Mouse (Mus musculus) macrophage (primary cell): ENCODE results near the gene Wdr95. TPM values are rescaled to one million over a fixed set of nuclear protein-coding genes. Genes with fewer than 3 reads are reported as not detected.
A peak's percentile ranks its signal among the peaks of the same experiment; 100 is the strongest.

Experiments used
- H3K27ac ChIP-seq: fragments of 350-480 bp; formaldehyde crosslinking; 2 replicates; pipeline ENCODE4 v1.9.0; 2021
- H3K36me3 ChIP-seq: fragments of 350-480 bp; formaldehyde crosslinking; 2 replicates; pipeline ENCODE4 v1.9.0; 2021; ENCODE audit errors: inconsistent target
- H3K4me3 ChIP-seq: fragments of 350-480 bp; formaldehyde crosslinking; 2 replicates; pipeline ENCODE4 v1.9.0; 2021; ENCODE audit errors: inconsistent target
- H3K79me2 ChIP-seq: fragments of 350-480 bp; formaldehyde crosslinking; 2 replicates; pipeline ENCODE4 v1.9.0; 2021; ENCODE audit errors: inconsistent target
- WGBS: methylation state at CpG from one replicate; pipeline ENCODE4 v1.1.7; 2026; ENCODE audit warnings: inconsistent platforms; ENCODE audit not compliant: missing documents; 5-methylcytosine and 5-hydroxymethylcytosine counted together
- polyA plus RNA-seq: library from polyadenylated mRNA; stranded (reverse); fragments of 250-400 nt; gene quantifications from 3 replicates; pipeline ENCODE4 v1.2.4, GENCODE M21; 2018; ENCODE audit warnings: inconsistent platforms

Wdr95 gene
- polyA plus RNA-seq, 1 experiment from 2014 or later = not detected

DNA sequence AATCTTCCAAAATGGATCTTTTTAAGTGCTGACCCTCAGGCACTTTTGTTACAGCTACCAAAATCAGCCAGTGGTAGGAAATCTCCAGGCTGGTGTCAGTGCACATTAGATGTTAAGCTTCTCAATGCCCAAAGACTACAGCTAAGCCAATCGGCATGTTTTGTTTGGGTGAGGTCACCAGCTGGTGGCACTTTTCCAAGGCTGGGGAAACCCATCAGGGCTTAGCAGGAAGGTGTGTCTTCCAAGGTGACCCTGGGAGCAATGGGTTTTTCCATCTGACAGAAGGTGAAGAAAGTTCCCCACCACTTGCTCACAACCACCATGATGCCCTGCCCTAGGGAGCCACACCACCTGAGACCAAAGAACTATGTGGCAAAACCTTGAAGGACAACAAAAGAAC lies 87.7 kb downstream of the Wdr95 start:
- Histone ChIP-seq H3K36me3 (peaks cover 38% of the 10 kb centered on the region; the same call in 1 of the 2 replicates), H3K79me2 (no peaks in the 10 kb centered on the region), H3K4me3 (no peak overlapping the region), H3K27ac (no peak overlapping the region)
- WGBS = 89% methylated on average over 1 of the region's 1 CpGs

GRCm38 (mm10) chr5:149616817-149617216 lies 88.3 kb downstream of the Wdr95 start:
- Histone ChIP-seq H3K27ac (no peak overlapping the region), H3K36me3 (peaks cover 44% of the 10 kb centered on the region; the same call in 1 of the 2 replicates), H3K4me3 (no peak overlapping the region), H3K79me2 (no peaks in the 10 kb centered on the region)
- 96% methylated on average over 10 of the region's 10 CpGs for WGBS

DNA sequence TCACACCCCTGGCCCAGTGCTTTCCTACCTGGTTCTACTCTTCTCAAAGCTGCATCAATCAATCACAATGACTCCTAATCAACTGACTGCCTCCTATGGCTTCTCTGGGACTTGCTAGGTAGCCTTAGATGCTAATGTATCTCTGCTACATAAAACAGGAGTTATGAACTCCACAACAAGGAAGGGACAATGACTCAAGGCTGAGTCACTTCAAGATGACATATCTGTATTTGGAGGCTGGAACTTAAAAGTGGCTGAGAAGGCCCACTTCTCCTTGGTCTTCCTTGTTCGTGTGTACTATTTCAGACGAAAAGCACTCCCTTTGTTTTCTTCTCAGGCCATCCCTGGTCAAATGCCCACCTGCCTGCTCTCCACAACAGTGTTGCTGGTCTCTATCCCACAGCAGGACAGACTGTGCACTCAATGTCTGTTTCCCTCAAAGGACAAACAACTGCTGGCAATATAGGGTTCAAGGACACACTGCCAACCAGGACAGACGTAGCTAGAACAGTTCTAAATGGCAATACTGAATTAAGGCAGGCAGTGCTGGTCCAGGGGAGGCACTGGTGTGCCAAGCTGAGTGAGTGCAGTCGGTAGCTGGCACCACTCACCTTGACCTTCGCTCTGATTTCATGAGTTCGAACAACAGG lies 89.4 kb downstream of the Wdr95 start:
- Histone ChIP-seq H3K79me2 (no peaks in the 10 kb centered on the region), H3K4me3 (no peak overlapping the region), H3K27ac (0 out of 2 replicates have a peak overlapping the region, but pooled peaks have one; percentile 12), H3K36me3 (peaks cover 55% of the 10 kb centered on the region; the same call in 1 of the 2 replicates)
- 88% methylated on average over 6 of the region's 6 CpGs for WGBS

DNA sequence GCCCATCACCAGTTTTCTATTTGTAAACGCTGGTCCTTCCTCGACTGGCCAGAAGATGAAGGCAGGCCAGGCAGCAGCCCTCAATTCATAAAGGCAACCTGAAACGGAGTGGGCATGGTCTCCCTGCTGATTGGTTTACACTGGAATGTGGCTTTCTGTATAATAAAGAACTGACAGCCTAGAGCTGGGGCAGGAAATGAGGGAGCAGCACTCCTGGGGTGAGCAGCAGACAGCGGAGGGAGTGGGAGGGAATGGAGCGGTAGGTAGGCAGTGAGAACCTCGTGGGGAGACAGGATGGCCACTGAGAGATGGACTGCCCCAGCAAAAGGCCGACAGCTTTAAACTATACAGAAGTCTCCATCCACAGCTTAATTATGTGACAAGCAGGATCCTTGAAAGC lies 93.7 kb downstream of the Wdr95 start:
- H3K36me3 ChIP-seq = peaks cover 63% of the 10 kb centered on the region
- no peak overlapping the region for H3K27ac ChIP-seq
- H3K79me2 ChIP-seq = no peaks in the 10 kb centered on the region
- WGBS = 73% methylated on average over 6 of the region's 7 CpGs
- no peak overlapping the region for H3K4me3 ChIP-seq

DNA sequence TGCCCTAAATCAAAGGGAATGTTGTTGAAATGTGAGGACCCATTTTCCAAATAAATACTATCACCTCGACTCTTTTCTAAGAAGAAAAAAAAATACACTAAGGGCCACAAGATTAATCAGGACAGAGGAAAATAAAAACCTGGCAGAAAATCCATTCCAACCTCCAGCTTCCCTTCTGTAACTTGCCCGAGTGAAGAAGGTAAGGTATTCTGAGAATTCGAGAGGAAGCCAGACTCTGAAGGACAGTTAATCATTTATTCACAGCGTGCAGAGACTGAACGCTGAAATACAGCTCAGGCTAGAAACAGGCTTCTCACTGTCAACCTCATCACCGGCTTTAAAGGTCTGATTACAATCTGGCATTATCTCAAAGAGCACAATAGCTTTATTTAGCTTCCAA lies 94.2 kb downstream of the Wdr95 start:
- no peaks in the 10 kb centered on the region for H3K79me2 ChIP-seq
- peaks cover 62% of the 10 kb centered on the region for H3K36me3 ChIP-seq
- 72% methylated on average over 6 of the region's 6 CpGs for WGBS
- no peak overlapping the region for H3K27ac ChIP-seq
- H3K4me3 ChIP-seq = no peak overlapping the region

DNA sequence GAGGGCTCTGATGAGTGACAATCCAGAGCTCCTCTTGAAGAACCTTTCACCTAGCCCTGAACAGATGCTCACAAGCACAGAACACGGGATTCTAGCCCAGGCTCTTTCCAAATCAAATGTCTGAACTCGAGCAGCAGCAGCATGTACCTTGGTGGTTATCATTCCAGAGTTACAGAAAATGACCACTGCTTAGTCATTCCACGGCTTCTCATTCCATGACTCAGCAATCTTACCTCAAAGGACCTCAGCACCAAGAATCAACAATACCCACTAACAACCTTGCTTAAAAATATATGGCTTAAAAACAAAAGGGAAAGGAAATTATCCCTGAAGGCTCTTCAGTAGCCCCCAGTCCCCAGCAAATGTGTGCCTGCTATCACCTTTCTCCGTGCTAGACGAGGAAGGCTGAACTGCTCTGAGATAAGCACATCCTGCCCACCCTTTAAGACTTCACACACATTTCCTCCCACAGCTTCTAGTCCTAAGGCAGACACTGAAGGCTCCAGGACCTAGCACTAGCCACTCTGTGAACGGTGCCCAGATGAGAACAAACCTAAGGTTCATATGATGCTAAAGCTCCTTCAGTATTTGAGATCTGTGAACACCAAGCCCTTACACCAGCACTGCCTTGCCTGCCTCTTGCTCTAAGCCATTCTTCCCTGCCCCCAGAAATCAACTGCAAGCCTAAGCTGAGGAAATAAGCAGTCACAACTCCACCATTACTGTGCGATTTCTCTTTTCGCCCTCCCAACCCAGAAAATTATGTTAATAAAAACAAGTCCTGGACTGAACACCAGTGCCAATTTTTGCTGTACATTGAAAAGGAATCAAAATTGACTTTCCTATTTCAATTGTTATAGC lies 95.6 kb downstream of the Wdr95 start:
- Histone ChIP-seq H3K4me3 (no peak overlapping the region), H3K79me2 (no peaks in the 10 kb centered on the region), H3K36me3 (peaks cover 61% of the 10 kb centered on the region), H3K27ac (no peak overlapping the region)
- 55% methylated on average over 8 of the region's 8 CpGs for WGBS

DNA sequence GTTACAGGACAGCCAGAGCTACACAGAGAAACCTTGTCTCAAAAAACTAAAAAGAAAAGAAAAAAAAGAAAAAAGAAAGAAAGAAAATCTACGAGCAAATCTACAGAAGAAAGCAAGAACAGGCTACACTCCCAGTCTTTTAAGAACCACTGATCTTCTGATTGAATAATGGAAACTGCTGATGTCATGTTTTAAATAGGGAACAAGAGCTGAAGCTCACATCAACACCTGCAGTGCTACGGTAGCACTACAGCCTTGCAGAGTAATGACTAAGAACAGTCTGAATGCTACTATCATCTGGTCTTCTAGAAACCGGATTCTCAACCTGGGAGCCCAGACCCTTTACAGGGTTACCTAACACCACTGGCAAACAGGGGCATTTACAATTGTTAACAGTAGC lies 97.1 kb downstream of the Wdr95 start:
- Histone ChIP-seq H3K36me3 (peaks cover 65% of the 10 kb centered on the region), H3K27ac (no peak overlapping the region)
- WGBS = 80% methylated on average over 3 of the region's 3 CpGs

GRCm38 (mm10) chr5:149634409-149635035 lies 106.0 kb downstream of the Wdr95 start:
- H3K27ac ChIP-seq = no peak overlapping the region
- 88% methylated on average over 10 of the region's 11 CpGs for WGBS
- peak overlapping the region; percentile 69 for H3K4me3 ChIP-seq

More for the DNA sequence above, 97.1 kb downstream of the Wdr95 start:
- Histone ChIP-seq H3K4me3 (no peak overlapping the region), H3K79me2 (no peaks in the 10 kb centered on the region)

DNA sequence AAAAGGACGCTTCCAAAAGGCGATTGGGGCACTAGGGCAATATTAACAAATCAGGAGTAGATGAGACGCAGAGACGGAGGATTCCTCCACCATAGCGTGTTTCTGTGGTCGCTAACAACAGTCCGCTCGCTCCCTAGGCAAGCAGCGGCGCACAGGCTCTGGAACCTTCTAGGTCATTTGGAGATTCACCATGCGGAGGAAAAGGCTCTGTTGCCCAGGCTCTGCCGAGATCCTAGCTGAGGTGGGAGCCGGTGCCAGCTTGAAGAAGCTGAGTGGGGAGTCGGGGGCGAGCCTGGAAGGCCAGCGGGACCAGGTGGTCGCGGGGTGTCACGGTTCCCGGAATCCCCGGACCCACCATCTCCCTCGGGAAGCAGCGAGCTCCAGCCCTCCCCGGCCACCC lies 107.1 kb downstream of the Wdr95 start:
- under 1% methylated on average over 24 of the region's 24 CpGs for WGBS

More at GRCm38 (mm10) chr5:149634409-149635035, 106.0 kb downstream of the Wdr95 start:
- Histone ChIP-seq H3K79me2 (peaks cover 22% of the 10 kb centered on the region; the same call in 1 of the 2 replicates), H3K36me3 (peaks cover 17% of the 10 kb centered on the region; the same call in 1 of the 2 replicates)

DNA sequence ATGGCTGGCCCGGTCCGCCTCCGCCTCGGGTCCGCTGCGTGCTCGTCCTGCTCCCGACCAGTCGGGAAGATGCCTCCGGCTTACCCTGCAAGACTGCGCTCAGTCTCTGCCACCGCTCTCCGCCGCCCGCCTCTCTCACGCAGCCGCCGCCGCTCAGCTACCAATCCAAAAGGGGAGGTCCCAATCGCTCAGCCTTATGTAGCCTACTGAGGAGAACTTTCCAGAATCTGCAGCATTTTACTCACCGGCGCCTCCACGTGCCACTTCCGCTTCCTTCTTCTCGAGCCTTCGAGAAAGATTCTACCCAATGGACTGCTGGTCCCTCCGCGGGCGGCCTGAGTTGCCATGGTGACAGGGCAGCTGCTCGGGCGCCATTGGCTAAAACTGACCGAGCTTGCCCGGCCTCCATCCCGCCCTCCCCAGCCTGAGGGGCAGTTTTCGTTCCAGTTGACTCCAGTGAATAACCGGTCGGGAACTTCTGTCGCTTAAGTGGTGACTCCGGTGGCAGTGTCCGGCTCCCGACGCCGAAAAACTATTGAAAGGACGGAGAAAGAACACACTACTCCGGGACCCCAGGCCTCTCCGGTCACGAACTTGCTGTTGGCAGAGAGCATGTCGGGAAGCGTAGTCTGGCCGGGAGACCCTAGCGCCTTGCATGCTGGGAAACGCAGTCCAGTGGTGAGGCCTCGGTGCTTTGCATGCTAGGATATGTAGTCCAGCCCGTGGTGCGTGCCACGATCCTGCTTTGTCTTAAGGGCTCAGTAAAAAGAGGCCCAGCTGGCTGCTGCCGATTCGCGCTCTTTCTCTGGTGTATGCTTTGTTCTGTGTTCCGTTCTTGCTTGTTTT lies 107.8 kb downstream of the Wdr95 start, which contains the start of gene Hsph1:
TSS of gene Hsph1 (minus strand) at position 302 of the 846 bp plus-strand sequence.
- peak within 1 kb of the TSS; percentile 69 for H3K4me3 ChIP-seq
- under 1% methylated on average over 60 of the region's 60 CpGs for WGBS
- H3K36me3 ChIP-seq = no peaks in the 10 kb centered on the region
- peaks cover 22% of the 10 kb centered on the region; the same call in 1 of the 2 replicates for H3K79me2 ChIP-seq
- H3K27ac ChIP-seq = peak within 1 kb of the TSS; percentile 24; the same call in 1 of the 2 replicates

More for the DNA sequence above, 107.1 kb downstream of the Wdr95 start:
- no peak overlapping the region for H3K27ac ChIP-seq
- peaks cover 7% of the 10 kb centered on the region; the same call in 1 of the 2 replicates for H3K36me3 ChIP-seq
- peaks cover 22% of the 10 kb centered on the region; the same call in 1 of the 2 replicates for H3K79me2 ChIP-seq
- peak overlapping the region; percentile 69 for H3K4me3 ChIP-seq

DNA sequence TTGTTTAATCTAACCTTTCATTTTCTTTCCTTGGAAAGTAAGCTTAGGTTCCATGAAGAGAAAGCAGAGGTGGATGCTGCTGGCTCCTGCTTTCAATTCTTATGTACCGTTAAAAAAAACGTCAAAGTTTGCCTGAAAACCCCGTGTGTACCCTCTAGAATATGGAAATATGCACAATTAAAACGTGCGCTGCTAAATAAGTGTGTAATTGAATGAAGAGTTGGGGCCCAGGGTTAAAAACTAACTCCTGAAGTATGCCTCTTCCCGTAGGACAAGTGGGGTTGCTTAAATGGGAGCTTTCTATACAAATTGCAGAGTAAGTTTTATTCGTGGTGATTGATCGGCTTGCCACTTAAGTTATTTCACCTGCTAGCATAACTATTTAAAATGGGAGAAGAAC lies 108.8 kb downstream of the Wdr95 start:
- 86% methylated on average over 8 of the region's 8 CpGs for whole genome bisulfite sequencing
- peaks cover 22% of the 10 kb centered on the region; the same call in 1 of the 2 replicates for H3K79me2 ChIP-seq
- no peak overlapping the region for H3K27ac ChIP-seq
- H3K4me3 ChIP-seq = no peak overlapping the region
- H3K36me3 ChIP-seq = no peaks in the 10 kb centered on the region

GRCm38 (mm10) chr5:149641277-149641892 lies 112.9 kb downstream of the Wdr95 start:
- Histone ChIP-seq H3K36me3 (no peaks in the 10 kb centered on the region), H3K79me2 (no peaks in the 10 kb centered on the region), H3K4me3 (no peak overlapping the region), H3K27ac (no peak overlapping the region)
- WGBS = 79% methylated on average over 8 of the region's 8 CpGs

DNA sequence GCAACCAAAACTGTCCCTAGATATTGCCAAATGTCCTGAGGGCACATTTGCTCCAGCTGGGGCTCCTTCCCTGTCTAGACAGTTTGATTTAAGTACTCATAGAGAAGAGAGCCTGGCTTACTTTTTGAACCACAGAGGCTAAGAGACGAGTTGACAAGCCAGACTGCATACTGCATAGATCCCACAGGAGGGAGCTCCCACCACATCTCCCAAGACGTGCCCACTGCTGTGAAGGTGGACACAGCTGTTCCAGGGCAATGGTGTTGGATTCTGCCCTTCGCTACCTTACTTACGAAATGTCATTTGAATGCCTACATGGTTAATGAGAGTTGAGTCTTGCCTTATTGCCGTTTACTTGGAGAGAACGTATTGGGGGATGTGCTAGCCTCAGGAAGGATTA lies 113.9 kb downstream of the Wdr95 start:
- no peak overlapping the region for H3K4me3 ChIP-seq
- 69% methylated on average over 6 of the region's 6 CpGs for WGBS

More for the DNA sequence above, 113.9 kb downstream of the Wdr95 start:
- H3K27ac ChIP-seq = no peak overlapping the region
- no peaks in the 10 kb centered on the region for H3K79me2 ChIP-seq
- H3K36me3 ChIP-seq = no peaks in the 10 kb centered on the region
